Mouse (Mus musculus): ENCODE measurements around the gene Soga3.

DNA sequence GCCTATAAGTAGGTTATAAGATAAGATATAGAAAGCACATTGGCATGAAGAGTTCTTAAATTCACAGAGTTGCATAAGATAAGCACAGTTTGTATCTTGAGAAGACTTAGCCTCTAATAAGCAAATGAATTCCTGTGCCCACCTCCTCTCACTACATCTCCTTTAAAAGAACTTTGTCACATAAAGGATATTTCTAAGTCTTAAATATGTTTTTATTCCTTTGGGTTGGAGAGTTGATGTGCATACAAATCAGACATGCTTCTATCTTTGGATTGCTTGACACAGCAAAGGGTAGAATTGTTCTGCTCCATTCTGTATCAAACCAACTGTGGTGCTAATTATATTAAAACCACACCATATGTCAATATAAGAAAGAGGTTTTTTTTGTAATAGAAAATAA lies 50.1 kb downstream of the Soga3 start:
- TF ChIP-seq CTCF (IDR thresholded peaks at IDR 0.05; ENCODE audit: control insufficient read depth, insufficient read depth, insufficient replicate concordance, low read depth, low read length), result no peak
- TF ChIP-seq POLR2A (IDR thresholded peaks at IDR 0.05; ENCODE audit: control insufficient read depth, low read depth, low read length), result no peak

Data from testis, adult 2 months (tissue).